Mouse (Mus musculus) G1E (cell line): ENCODE measurements around the gene Lrrc32. TPM values are rescaled to one million over a fixed set of nuclear protein-coding genes. Genes with fewer than 3 reads are reported as not detected.

ENCODE experiments used
- ATAC-seq: 2 replicates; pipeline ENCODE4 v1.8.0; 2016; ENCODE audit warnings: mild to moderate bottlenecking; ENCODE audit not compliant: insufficient number of reproducible peaks, poor library complexity, low FRiP score, severe bottlenecking; ENCODE audit errors: extremely low read depth
- DNase-seq: peaks from one replicate; pipeline ENCODE4 v3.0.0; 2012; ENCODE audit warnings: low spot score
- H3K27me3 ChIP-seq: 2 replicates; pipeline ENCODE4 v1.6.1; 2012; ENCODE audit warnings: mild to moderate bottlenecking, low read length, inconsistent platforms; ENCODE audit not compliant: insufficient read depth
- H3K36me3 ChIP-seq: replicated peaks from 2 replicates; pipeline ENCODE3; 2012; ENCODE audit warnings: mild to moderate bottlenecking, inconsistent platforms
- H3K4me1 ChIP-seq: 2 replicates; pipeline ENCODE4 v1.6.1; 2012; ENCODE audit warnings: low read depth, low read length, inconsistent platforms, mixed read lengths; ENCODE audit not compliant: insufficient read depth
- H3K4me3 ChIP-seq: 2 replicates; pipeline ENCODE4 v1.5.1; 2012; ENCODE audit warnings: low read depth, mild to moderate bottlenecking, inconsistent platforms, low read length, moderate library complexity, mixed read lengths
- H3K9me3 ChIP-seq: replicated peaks from 2 replicates; pipeline ENCODE4 v1.6.1; 2012; ENCODE audit warnings: inconsistent platforms
- CTCF ChIP-seq: IDR thresholded peaks from 2 replicates; pipeline ENCODE4 v1.5.1; 2012; ENCODE audit warnings: low read depth, low read length, inconsistent platforms, mixed read lengths
- GATA1 ChIP-seq: IDR thresholded peaks from 2 replicates; pipeline ENCODE4 v1.6.1; 2012; ENCODE audit warnings: borderline replicate concordance, low read length, inconsistent platforms, mixed read lengths
- GATA2 ChIP-seq: IDR thresholded peaks from 2 replicates; pipeline ENCODE4 v1.6.1; 2012; ENCODE audit warnings: low read depth, low read length, inconsistent platforms, borderline replicate concordance
- POLR2AphosphoS5 ChIP-seq: IDR thresholded peaks from 2 replicates; pipeline ENCODE4 v1.6.1; 2012; ENCODE audit warnings: low read depth, low read length, inconsistent platforms; ENCODE audit not compliant: insufficient replicate concordance
- TAL1 ChIP-seq: conservative IDR thresholded peaks from 2 replicates; pipeline ENCODE4 v1.6.1; 2012; ENCODE audit warnings: low read depth, low read length, inconsistent platforms, mixed read lengths
- polyA plus RNA-seq: library from polyadenylated mRNA; stranded (reverse); fragments of >175 nt; gene quantifications from 2 replicates; pipeline ENCODE4 v1.2.3, GENCODE M21; 2012
- total RNA-seq, 2 experiments: library from RNA; stranded (forward) in 1 of 2; stranded (reverse) in 1 of 2; fragments of 200-1000 nt in 1 of 2; fragments of >200 nt in 1 of 2; fragmentation: Nextera tagmentation in 1 of 2; gene quantifications; 2 replicates each; pipeline ENCODE4 v1.2.3; 2014 to 2017

The Lrrc32 gene
- total and polyA plus RNA-seq, 3 experiments, result 0.05 TPM; not detected in 2

- no peak for DNase-seq
- no peaks in the 10 kb centered on the region for H3K4me1 ChIP-seq
- peaks cover 18% of the 10 kb centered on the region; the same call in 1 of the 2 replicates for H3K27me3 ChIP-seq
- H3K4me3 ChIP-seq, result no peak overlapping the region
- TF ChIP-seq POLR2AphosphoS5 (no peak), GATA1 (no peak), GATA2 (no peak), CTCF (no peak), TAL1 (no peak)
- H3K9me3 ChIP-seq, result no peaks in the 10 kb centered on the region
- no peak for ATAC-seq
- H3K36me3 ChIP-seq, result no peaks in the 10 kb centered on the region
Observed at GRCm38 (mm10) chr7:98503951-98504647, 15.0 kb downstream of the Lrrc32 start.

- H3K9me3 ChIP-seq, result no peaks in the 10 kb centered on the region
- TF ChIP-seq GATA1 (no peak), CTCF (no peak), TAL1 (no peak), GATA2 (no peak), POLR2AphosphoS5 (no peak)
- H3K4me3 ChIP-seq, result no peak overlapping the region
- H3K27me3 ChIP-seq, result peaks cover 18% of the 10 kb centered on the region; the same call in 1 of the 2 replicates
- no peaks in the 10 kb centered on the region for H3K4me1 ChIP-seq
- DNase-seq, result no peak
- H3K36me3 ChIP-seq, result no peaks in the 10 kb centered on the region
- no peak for ATAC-seq
Observed at GRCm38 (mm10) chr7:98504726-98505314, 15.7 kb downstream of the Lrrc32 start.

DNA sequence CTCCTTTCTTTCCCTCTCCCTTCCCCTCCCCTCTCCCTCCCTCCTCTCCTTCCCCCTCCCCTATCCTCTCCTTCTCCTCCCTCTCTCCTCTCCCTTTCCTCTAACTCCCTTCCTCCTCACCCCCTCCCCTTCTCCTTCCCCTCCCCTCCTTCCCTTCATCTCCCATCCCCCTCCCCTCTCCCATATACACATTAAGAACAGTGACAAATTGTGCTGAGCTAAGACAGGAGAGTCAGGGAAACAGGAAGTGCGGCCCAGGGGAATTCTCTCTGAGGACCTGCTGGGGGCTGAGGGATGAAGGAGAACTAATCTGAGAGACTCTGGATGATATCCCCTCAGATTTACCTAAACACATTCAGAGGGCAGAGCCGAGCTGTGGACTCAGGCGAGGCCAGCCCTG is 16.6 kb downstream of the Lrrc32 start:
- H3K36me3 ChIP-seq, result no peaks in the 10 kb centered on the region
- no peak for DNase-seq
- H3K4me3 ChIP-seq, result no peak overlapping the region
- peaks cover 18% of the 10 kb centered on the region; the same call in 1 of the 2 replicates for H3K27me3 ChIP-seq
- H3K9me3 ChIP-seq, result no peaks in the 10 kb centered on the region
- no peak for ATAC-seq
- no peaks in the 10 kb centered on the region for H3K4me1 ChIP-seq
- TF ChIP-seq GATA1 (no peak), CTCF (no peak), GATA2 (no peak), POLR2AphosphoS5 (no peak), TAL1 (no peak)

DNA sequence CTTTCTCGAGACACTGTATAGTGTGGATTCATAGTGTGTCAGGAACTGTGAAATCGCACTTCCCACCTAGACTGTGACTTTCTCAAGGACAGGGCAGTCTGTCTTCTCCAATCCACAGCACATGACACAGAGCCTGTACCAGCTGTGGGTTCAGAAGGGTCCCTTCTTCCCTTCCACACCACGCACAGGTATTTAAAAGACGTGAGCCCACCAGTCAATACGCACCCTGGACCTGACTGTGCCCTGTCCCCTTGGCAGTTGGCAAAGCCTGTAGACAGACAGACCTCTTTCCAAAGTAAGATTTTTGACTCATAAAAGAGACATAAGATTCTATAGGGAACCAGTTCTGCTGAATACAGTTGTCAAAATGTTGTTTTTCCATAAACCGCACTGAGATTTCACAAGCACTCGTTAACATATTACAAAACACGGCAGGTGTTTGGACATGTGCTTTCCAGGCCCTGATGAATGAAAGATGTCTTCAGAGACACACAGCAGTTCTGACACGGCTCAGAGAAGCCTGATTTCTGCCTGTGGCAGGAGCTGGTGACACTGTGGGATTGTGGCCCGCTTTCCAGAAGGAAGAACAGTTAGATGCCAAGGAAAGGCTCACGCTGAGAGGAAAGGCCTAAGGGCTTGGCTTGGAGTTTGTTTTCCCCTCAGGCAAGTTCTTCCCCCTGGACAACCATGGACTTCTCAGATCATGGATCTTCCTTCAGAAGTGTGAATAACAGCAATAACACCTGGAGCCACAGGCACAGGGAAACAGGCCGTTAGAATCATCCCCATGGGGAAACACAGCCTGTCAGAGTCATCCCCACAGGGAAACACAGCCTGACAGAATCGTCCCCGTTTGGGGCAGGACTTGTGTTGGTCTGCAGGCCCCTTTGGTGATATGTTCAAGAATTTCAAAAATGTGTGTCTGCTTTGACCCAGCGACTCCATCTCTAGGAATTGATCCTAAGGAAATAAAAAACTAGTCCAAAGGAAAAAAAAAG is 22.2 kb downstream of the Lrrc32 start:
- Histone ChIP-seq H3K4me3 (no peak overlapping the region), H3K36me3 (no peaks in the 10 kb centered on the region), H3K4me1 (no peaks in the 10 kb centered on the region), H3K9me3 (no peaks in the 10 kb centered on the region), H3K27me3 (no peaks in the 10 kb centered on the region; the same call in 1 of the 2 replicates)
- DNase-seq (no peak), ATAC-seq (no peak)
- TF ChIP-seq CTCF (no peak), POLR2AphosphoS5 (no peak), TAL1 (no peak), GATA2 (no peak), GATA1 (no peak)

- Histone ChIP-seq H3K36me3 (no peaks in the 10 kb centered on the region), H3K27me3 (no peaks in the 10 kb centered on the region; the same call in 1 of the 2 replicates), H3K4me1 (no peaks in the 10 kb centered on the region), H3K4me3 (no peak overlapping the region), H3K9me3 (no peaks in the 10 kb centered on the region)
- TF ChIP-seq GATA2, result no peak
- TF ChIP-seq GATA1, result no peak
- no peak for TF ChIP-seq TAL1
- no peak for TF ChIP-seq CTCF
- no peak for TF ChIP-seq POLR2AphosphoS5
- DNase-seq, result no peak
- ATAC-seq, result no peak
Observed at GRCm38 (mm10) chr7:98513251-98513650, 24.2 kb downstream of the Lrrc32 start.

- Histone ChIP-seq H3K27me3 (peaks cover 3% of the 10 kb centered on the region), H3K9me3 (no peaks in the 10 kb centered on the region), H3K4me1 (peaks cover 8% of the 10 kb centered on the region), H3K4me3 (no peak overlapping the region), H3K36me3 (no peaks in the 10 kb centered on the region)
- no peak for DNase-seq
- TF ChIP-seq GATA2 (no peak), POLR2AphosphoS5 (no peak), GATA1 (no peak), CTCF (no peak), TAL1 (no peak)
- ATAC-seq, result no peak
Observed at GRCm38 (mm10) chr7:98522576-98522975, 33.5 kb downstream of the Lrrc32 start.
